Mouse (Mus musculus) midbrain, embryonic 11.5 days (tissue): ENCODE results near the gene Trim25. TPM values are rescaled to one million over a fixed set of nuclear protein-coding genes. Genes with fewer than 3 reads are reported as not detected.
A peak's percentile ranks its signal among the peaks of the same experiment; 100 is the strongest.

Experiments
- ATAC-seq: fragments of 200-750 bp; cut with Nextera tagmentation; 2 replicates; pipeline ENCODE4 v1.8.0; 2017; ENCODE audit warnings: moderate TSS enrichment, moderate library complexity; ENCODE audit not compliant: low FRiP score
- DNase-seq: peaks from one replicate; pipeline ENCODE4 v3.0.0; 2015; ENCODE audit warnings: low spot score; ENCODE audit errors: missing footprints
- H3K27ac ChIP-seq: fragments of 300-500 bp; sonication (generic); 2 replicates; pipeline ENCODE4 v1.5.1; 2014; ENCODE audit warnings: low read depth, low read length
- H3K27me3 ChIP-seq: fragments of 300-500 bp; sonication (generic); 2 replicates; pipeline ENCODE4 v1.6.1; 2014; ENCODE audit warnings: mild to moderate bottlenecking, low read length, moderate library complexity, mixed read lengths; ENCODE audit not compliant: control insufficient read depth, insufficient read depth
- H3K36me3 ChIP-seq: fragments of 300-500 bp; sonication (generic); 2 replicates; pipeline ENCODE4 v1.6.1; 2014; ENCODE audit warnings: mild to moderate bottlenecking, low read length, moderate library complexity, mixed read lengths; ENCODE audit not compliant: control insufficient read depth, insufficient read depth
- H3K4me1 ChIP-seq: fragments of 300-500 bp; sonication (generic); 2 replicates; pipeline ENCODE4 v1.6.1; 2014; ENCODE audit warnings: low read length; ENCODE audit not compliant: control insufficient read depth, insufficient read depth
- H3K4me2 ChIP-seq: fragments of 300-500 bp; sonication (generic); 2 replicates; pipeline ENCODE4 v1.6.1; 2014; ENCODE audit warnings: mild to moderate bottlenecking, moderate library complexity
- H3K4me3 ChIP-seq: fragments of 300-500 bp; sonication (generic); 2 replicates; pipeline ENCODE4 v1.5.1; 2014; ENCODE audit warnings: low read depth, low read length
- H3K9ac ChIP-seq: fragments of 300-500 bp; sonication (generic); 2 replicates; pipeline ENCODE4 v1.6.1; 2014; ENCODE audit warnings: low read length
- H3K9me3 ChIP-seq: fragments of 300-500 bp; sonication (generic); 2 replicates; pipeline ENCODE4 v1.6.1; 2016; ENCODE audit warnings: low read length; ENCODE audit not compliant: control insufficient read depth
- WGBS: fragments of 180-500 bp; shearing (Covaris S2); extraction: QIAGEN DNeasy Blood & Tissue Kit; methylation state at CpG from one replicate; pipeline ENCODE4 v1.1.7; 2014; 5-methylcytosine and 5-hydroxymethylcytosine counted together
- polyA plus RNA-seq: library from polyadenylated mRNA; unstranded; fragments of >200 nt; fragmentation: Nextera tagmentation; extraction: Ambion mirVana; gene quantifications from 2 replicates; pipeline ENCODE4 v1.2.1, GENCODE M21; 2014

Trim25 gene
- polyA plus RNA-seq, 1 experiment from 2014 or later: 2.9 TPM

DNA sequence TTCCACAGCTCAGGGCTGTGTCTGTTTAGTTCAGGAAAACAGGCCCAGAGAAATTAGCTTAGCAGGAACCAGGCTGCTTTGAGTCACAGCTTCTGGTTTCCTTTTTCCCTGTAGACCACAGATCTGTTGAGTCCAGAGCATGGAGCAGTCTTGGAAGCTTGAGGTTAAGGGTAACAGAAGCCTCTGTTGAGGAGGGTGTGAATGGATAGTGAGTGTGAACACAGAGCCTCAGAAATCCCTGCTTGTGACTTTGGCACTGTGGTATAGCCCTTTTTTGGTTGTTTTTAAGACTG is 1.3 kb downstream of the Trim25 start:
- H3K9ac ChIP-seq: no peak overlapping the region
- DNase-seq (no peak), ATAC-seq (no peak)
- H3K36me3 ChIP-seq: no peaks in the 10 kb centered on the region
- H3K27me3 ChIP-seq: peaks cover 14% of the 10 kb centered on the region
- no peaks in the 10 kb centered on the region for H3K4me1 ChIP-seq
- H3K27ac ChIP-seq: no peak overlapping the region
- H3K9me3 ChIP-seq: no peaks in the 10 kb centered on the region
- H3K4me2 ChIP-seq: no peak overlapping the region
- no peak overlapping the region for H3K4me3 ChIP-seq

DNA sequence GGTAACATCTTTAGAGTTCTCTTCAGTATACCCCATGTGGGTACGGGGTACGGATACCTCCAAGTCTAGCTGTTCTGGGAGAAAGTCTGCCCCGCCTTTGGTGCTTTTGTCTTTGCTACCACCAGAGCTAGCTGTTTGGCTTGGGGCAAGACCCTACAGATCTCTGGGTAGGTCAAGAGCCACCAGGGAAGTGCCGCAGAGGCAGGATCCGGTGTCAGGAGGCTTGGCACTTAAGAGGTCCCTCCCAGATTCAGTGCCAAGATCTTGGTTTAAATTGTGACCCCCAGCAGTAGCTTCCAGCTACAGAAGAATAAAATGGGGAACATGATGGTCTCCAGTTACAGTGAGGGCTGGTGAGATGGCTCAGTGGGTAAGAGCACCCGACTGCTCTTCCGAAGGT is 2.4 kb downstream of the Trim25 start:
- peaks cover 14% of the 10 kb centered on the region for H3K27me3 ChIP-seq
- no peaks in the 10 kb centered on the region for H3K4me1 ChIP-seq
- DNase-seq (no peak), ATAC-seq (no peak)
- no peak overlapping the region for H3K4me2 ChIP-seq
- no peak overlapping the region for H3K4me3 ChIP-seq
- WGBS: 95% methylated on average over 7 of the region's 7 CpGs
- no peak overlapping the region for H3K27ac ChIP-seq
- no peak overlapping the region for H3K9ac ChIP-seq
- H3K9me3 ChIP-seq: no peaks in the 10 kb centered on the region
- no peaks in the 10 kb centered on the region for H3K36me3 ChIP-seq

DNA sequence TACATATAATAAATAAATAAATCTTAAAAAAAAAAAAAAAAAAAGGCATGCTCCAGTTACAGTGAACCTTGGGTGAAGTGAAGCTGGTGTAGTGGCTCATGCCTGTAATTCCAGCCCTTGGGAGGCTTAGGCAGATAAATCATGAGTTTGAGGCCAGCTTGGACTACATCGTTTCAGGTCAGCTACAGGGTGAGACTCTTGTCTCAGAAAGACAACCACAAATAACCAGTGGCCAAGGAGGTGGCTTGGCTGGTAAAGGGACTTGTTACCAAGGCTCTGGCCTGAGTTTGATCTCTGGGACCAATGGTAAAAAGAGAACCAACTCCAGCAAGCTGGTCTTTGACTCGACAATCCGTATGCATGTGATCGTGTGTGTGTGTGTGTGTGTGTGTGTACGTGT is 2.9 kb downstream of the Trim25 start:
- ATAC-seq: no peak
- 92% methylated on average over 5 of the region's 5 CpGs for WGBS
- Histone ChIP-seq H3K4me2 (no peak overlapping the region), H3K36me3 (no peaks in the 10 kb centered on the region), H3K4me3 (no peak overlapping the region), H3K4me1 (no peaks in the 10 kb centered on the region), H3K9me3 (no peaks in the 10 kb centered on the region), H3K27ac (no peak overlapping the region), H3K27me3 (peaks cover 14% of the 10 kb centered on the region), H3K9ac (no peak overlapping the region)
- no peak for DNase-seq

DNA sequence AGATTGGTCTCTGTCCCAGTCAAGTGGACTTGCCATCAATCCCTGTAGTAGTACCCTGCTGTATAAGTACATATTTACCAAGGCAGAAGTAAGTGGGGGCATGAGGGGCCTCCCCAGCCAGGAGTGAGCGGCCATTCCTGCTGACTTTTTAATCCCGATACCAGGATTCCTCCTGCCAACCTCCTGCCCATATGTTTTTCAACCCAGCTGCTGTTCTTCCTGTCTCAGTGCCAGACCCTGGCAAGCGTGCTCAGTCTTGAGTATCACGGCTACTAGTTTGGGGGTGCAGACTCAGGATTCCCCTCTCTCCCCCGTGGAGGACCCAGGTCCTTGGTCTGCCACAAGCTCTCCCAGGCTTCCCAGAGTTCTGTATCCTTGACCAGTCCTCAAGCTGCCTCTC is 3.4 kb downstream of the Trim25 start:
- Histone ChIP-seq H3K36me3 (no peaks in the 10 kb centered on the region), H3K27me3 (peaks cover 14% of the 10 kb centered on the region), H3K4me1 (no peaks in the 10 kb centered on the region), H3K9ac (no peak overlapping the region), H3K4me3 (no peak overlapping the region), H3K27ac (no peak overlapping the region), H3K4me2 (no peak overlapping the region), H3K9me3 (no peaks in the 10 kb centered on the region)
- no peak for DNase-seq
- 93% methylated on average over 5 of the region's 5 CpGs for WGBS
- ATAC-seq: no peak

DNA sequence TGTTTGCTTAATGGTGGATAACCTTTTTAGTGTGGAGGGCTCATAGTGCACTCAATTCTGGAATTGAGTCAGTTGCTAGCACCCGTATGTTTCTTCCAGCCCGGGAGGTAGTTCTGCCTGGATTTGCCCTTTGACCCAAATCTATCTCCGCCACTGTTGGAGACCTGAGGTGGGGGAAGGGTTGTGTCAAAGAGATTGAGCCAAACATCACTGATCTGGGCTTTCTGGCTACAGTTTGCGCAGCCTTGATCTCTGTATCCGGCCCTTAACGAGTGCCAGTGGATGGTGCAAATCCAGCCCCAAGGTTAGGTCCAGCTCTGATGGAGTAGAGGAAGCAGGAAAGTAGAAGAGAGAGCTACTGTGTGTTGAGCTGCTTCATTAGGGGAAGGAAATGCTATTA is 3.9 kb downstream of the Trim25 start:
- H3K9ac ChIP-seq: no peak overlapping the region
- no peak overlapping the region for H3K4me2 ChIP-seq
- no peaks in the 10 kb centered on the region for H3K36me3 ChIP-seq
- H3K4me1 ChIP-seq: no peaks in the 10 kb centered on the region
- WGBS: 76% methylated on average over 6 of the region's 6 CpGs
- DNase-seq (no peak), ATAC-seq (no peak)
- H3K9me3 ChIP-seq: no peaks in the 10 kb centered on the region
- no peak overlapping the region for H3K4me3 ChIP-seq
- no peak overlapping the region for H3K27ac ChIP-seq
- peaks cover 14% of the 10 kb centered on the region for H3K27me3 ChIP-seq

DNA sequence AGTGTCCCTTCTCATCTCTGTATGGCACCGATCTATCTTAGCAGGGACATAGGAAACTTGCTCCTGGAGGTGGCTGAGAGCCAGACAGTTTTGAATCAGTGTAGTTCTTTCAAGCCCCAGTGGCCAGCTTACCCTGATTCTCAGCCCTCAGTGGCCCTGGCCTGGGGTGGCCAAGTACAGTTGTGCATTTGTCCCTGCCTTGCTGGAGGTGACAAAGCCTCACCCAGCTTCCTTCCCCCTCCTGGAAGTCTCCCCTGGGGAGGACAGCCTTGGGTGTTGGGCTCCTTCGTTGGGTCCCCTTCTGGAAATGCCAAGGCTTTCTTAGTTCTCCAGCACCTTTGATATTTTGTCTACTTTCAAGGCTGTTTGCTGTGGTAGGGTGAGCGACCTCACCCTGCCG is 4.5 kb downstream of the Trim25 start:
- no peak for ATAC-seq
- Histone ChIP-seq H3K9ac (no peak overlapping the region), H3K27ac (no peak overlapping the region), H3K27me3 (peaks cover 14% of the 10 kb centered on the region), H3K4me1 (no peaks in the 10 kb centered on the region), H3K9me3 (no peaks in the 10 kb centered on the region), H3K4me3 (no peak overlapping the region), H3K36me3 (no peaks in the 10 kb centered on the region), H3K4me2 (no peak overlapping the region)
- 84% methylated on average over 4 of the region's 4 CpGs for WGBS
- no peak for DNase-seq

DNA sequence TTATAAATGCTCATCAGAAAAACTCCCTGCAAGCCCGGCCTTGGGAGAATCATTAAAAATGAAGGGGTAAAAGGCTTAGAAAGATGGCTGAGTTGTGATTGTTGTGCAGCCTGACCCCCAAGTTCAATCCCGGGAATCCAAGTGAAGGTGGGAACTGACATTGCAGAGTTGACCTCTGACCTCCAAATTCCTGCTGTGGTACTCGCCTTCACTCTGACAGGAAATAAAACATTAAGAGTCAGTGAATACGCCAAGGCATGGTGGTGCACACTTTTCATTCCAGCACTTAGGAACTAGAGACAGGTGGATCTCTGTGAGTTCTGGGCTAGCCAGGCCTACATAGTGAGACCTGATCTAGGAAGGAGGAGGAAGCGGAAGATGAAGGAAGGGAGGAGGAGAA is 6.3 kb downstream of the Trim25 start:
- no peak for ATAC-seq
- 84% methylated on average over 5 of the region's 5 CpGs for WGBS

DNA sequence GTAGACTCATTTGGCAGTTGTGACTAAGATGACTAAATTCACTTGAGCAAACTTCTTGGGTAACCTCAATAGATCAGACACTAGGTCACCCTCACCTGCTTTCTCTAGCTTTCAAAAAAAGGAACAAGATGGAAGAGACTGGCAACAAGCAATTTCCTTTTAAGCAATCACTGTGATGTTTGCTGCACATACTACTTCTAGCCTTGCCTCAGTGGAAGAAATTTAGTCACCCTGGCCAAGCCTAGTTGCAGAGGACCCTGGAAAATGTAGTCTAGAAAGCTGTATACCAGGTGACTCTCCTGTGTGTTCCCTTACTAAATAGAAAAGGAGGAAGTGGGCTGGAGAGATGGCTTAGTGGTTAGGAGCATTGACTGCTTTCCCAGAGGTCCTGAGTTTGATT is 7.2 kb downstream of the Trim25 start:
- ATAC-seq (no peak), DNase-seq (no peak)
- H3K36me3 ChIP-seq: no peaks in the 10 kb centered on the region
- H3K9me3 ChIP-seq: no peaks in the 10 kb centered on the region
- H3K9ac ChIP-seq: no peak overlapping the region
- no peaks in the 10 kb centered on the region for H3K27me3 ChIP-seq
- H3K4me2 ChIP-seq: no peak overlapping the region
- no peaks in the 10 kb centered on the region for H3K4me1 ChIP-seq
- no peak overlapping the region for H3K27ac ChIP-seq
- H3K4me3 ChIP-seq: no peak overlapping the region

More for the DNA sequence above, 6.3 kb downstream of the Trim25 start:
- H3K36me3 ChIP-seq: no peaks in the 10 kb centered on the region
- H3K4me2 ChIP-seq: no peak overlapping the region
- H3K4me1 ChIP-seq: no peaks in the 10 kb centered on the region
- no peaks in the 10 kb centered on the region for H3K9me3 ChIP-seq
- H3K9ac ChIP-seq: no peak overlapping the region
- H3K4me3 ChIP-seq: no peak overlapping the region
- DNase-seq: no peak
- H3K27ac ChIP-seq: no peak overlapping the region
- H3K27me3 ChIP-seq: no peaks in the 10 kb centered on the region

DNA sequence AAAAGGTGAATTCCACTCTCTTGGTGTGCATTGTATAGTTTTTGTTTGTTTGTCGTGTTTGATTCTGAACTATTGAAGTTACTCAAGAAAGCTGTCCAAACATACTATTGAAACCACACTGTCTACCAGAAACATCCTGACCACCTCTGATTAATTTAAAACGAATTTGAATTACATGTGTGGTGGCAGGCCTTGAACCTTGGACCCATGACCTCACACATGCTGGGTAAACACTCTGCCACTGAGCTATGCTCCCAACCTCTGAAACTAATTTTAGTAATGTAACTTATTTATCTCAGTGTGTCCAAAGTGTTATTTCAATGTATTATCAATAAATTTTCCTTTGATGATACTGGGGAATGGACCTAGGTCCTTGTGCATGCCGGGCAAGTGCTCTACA is 8.4 kb downstream of the Trim25 start:
- H3K9me3 ChIP-seq: no peaks in the 10 kb centered on the region
- H3K4me3 ChIP-seq: no peak overlapping the region
- ATAC-seq (no peak), DNase-seq (no peak)
- 89% methylated on average over 3 of the region's 3 CpGs for WGBS
- no peaks in the 10 kb centered on the region for H3K4me1 ChIP-seq
- H3K27ac ChIP-seq: no peak overlapping the region
- no peaks in the 10 kb centered on the region for H3K36me3 ChIP-seq
- no peak overlapping the region for H3K4me2 ChIP-seq
- no peak overlapping the region for H3K9ac ChIP-seq
- H3K27me3 ChIP-seq: no peaks in the 10 kb centered on the region

DNA sequence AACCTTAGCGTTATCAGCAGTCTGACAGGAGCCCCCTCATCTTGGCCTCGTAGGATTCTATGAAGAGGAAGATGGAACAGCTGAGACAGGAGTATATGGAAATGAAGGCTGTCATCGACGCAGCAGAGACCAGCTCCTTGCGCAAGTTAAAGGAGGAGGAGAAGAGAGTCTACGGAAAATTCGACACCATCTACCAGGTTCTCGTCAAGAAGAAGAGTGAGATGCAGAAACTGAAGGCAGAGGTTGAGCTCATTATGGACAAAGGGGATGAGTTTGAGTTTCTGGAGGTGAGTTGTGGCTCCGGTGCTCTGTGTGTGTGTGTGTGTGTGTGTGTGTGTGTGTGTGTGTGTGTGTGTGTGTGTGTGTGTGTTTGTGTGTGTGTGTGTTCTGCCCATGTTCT is 9.9 kb downstream of the Trim25 start:
- Histone ChIP-seq H3K4me2 (no peak overlapping the region), H3K36me3 (no peaks in the 10 kb centered on the region), H3K9me3 (no peaks in the 10 kb centered on the region), H3K27ac (no peak overlapping the region), H3K4me3 (no peak overlapping the region), H3K27me3 (no peaks in the 10 kb centered on the region), H3K9ac (no peak overlapping the region), H3K4me1 (no peaks in the 10 kb centered on the region)
- DNase-seq (peak; percentile 64), ATAC-seq (no peak)
- WGBS: 92% methylated on average over 9 of the region's 9 CpGs
